Mouse (Mus musculus): Measurements from ENCODE around the gene Hist2h3b. TPM values are rescaled to one million over a fixed set of nuclear protein-coding genes. Genes with fewer than 3 reads are reported as not detected.
"Not testable (repeated sequence)": the region's sequence is repeated elsewhere in the genome, so short reads cannot be mapped to it uniquely, and the experiment has no call there.

Gene Hist2h3b
- polyA plus RNA-seq (2015; fragmentation: Nextera tagmentation; extraction: Ambion mirVana) = 34.6 and 36.5 TPM in 2 replicates

DNA sequence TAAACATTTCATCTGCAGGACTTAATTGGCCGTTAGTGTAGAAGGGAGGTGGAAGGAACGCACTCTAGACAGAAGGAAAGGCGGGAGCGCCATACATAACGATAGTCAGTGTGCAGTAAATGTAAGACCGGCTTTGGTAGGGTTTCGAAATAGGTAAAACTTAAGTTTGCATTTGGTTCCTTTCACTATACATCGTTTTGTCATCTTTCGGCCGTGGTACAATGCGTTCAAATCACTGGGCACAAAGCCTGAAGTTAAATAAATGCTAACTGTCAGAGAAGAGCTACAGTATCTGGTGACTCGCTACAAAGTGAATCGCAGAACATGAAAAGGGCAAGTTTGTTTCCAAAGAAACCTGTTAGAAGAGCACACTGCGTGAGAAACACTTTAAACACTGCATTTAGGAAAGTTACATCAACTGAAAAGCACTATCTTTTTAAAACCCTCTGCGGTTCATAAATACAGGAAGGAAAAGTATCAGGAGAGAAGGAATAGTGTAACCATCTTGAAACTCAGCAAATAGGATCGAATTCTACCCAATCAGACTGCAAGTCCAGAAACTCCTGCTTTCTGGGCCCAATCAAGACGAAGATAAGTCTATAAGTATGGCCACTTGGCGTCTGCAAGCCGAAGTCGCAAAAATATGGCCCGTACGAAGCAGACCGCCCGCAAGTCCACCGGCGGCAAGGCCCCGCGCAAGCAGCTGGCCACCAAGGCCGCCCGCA lies at the start of gene Hist2h3b:
Hist2h3b (plus strand) TSS at position 604 of the 725 bp plus-strand sequence.
- WGBS = 16% methylated on average over 28 of the region's 30 CpGs
- peak within 1 kb of the TSS; percentile 64 for H3K9ac ChIP-seq (ENCODE audit: low read depth, low read length)
- TF ChIP-seq CTCF (IDR thresholded peaks at IDR 0.05; ENCODE audit: low read depth) = no peak
- no peaks in the 10 kb centered on the region for H3K36me3 ChIP-seq (ENCODE audit: insufficient read depth, low read length)
- H3K9me3 ChIP-seq (replicated peaks; ENCODE audit: low read length) = no peaks in the 10 kb centered on the region
- H3K27me3 ChIP-seq (ENCODE audit: insufficient read depth, low read length) = no peaks in the 10 kb centered on the region
- DNase-seq (ENCODE audit: low spot score) (peak; percentile 98), ATAC-seq (replicated peaks; ENCODE audit: low FRiP score, low read depth) (peak; percentile 68)
- peak within 1 kb of the TSS; percentile 93 for H3K27ac ChIP-seq
- H3K4me3 ChIP-seq (replicated peaks; ENCODE audit: low read depth, low read length) = peak within 1 kb of the TSS; percentile 54
- peaks cover 11% of the 10 kb centered on the region for H3K4me1 ChIP-seq (replicated peaks; ENCODE audit: insufficient read depth, low read length)
- peak within 1 kb of the TSS; percentile 85 for H3K4me2 ChIP-seq (ENCODE audit: low read length)

DNA sequence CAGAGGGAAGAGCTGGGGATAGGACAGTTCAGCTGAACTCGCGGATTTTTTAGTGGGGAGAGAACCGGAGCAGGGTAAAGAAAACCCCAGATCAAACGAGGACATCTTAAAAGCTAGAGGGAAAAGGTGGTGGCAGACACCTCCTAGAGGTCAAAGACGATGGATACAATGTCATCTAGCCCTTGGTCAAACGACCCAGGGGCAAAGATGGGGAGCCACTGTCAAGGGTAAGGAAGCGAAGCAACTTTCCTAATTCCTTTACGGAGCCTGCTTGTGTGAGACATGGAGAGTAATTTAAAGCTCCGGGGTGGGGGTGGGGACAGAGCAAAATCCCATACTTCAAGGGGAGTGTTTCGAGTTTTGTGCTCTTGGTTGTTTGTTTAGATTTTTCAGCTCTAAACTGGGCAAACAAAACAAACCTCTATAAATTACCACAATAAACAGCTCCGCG lies 49.2 kb upstream of the Hist2h3b start:
- Histone ChIP-seq H3K27me3 (ENCODE audit: insufficient read depth, low read length) (no peaks in the 10 kb centered on the region), H3K27ac (peak overlapping the region; percentile 99), H3K9me3 (replicated peaks; ENCODE audit: low read length) (no peaks in the 10 kb centered on the region), H3K9ac (ENCODE audit: low read depth, low read length) (peak overlapping the region; percentile 82), H3K36me3 (ENCODE audit: insufficient read depth, low read length) (no peaks in the 10 kb centered on the region), H3K4me1 (replicated peaks; ENCODE audit: insufficient read depth, low read length) (peaks cover 23% of the 10 kb centered on the region), H3K4me2 (ENCODE audit: low read length) (peak overlapping the region; percentile 60), H3K4me3 (replicated peaks; ENCODE audit: low read depth, low read length) (peak overlapping the region; percentile 69)
- no peak for DNase-seq (ENCODE audit: low spot score)
- under 1% methylated on average over 12 of the region's 12 CpGs for WGBS
- TF ChIP-seq CTCF (IDR thresholded peaks at IDR 0.05; ENCODE audit: low read depth) = no peak
- peak; percentile 9 for ATAC-seq (replicated peaks; ENCODE audit: low FRiP score, low read depth)

DNA sequence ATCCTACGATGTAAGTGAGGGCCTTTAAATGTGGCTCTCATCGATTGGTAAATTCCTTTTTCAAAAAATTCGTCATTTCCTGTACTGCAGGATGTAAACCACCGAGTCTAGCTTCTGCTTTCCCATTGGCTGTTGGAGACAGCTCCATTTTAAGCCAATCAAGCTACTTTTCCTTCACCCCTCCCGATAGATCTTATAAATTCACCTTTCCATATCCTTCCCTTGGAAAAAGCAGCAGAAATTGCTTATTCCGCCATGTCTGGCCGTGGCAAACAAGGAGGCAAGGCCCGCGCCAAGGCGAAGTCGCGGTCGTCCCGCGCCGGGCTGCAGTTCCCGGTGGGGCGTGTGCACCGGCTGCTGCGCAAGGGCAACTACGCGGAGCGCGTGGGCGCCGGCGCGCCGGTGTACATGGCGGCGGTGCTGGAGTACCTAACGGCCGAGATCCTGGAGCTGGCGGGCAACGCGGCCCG lies 48.8 kb upstream of the Hist2h3b start, which contains the start of the genes Bola1 and Hist2h2ab:
Bola1 (minus strand) TSS at position 49 of the 470 bp plus-strand sequence.
Hist2h2ab (plus strand) TSS at position 205 of the 470 bp plus-strand sequence.
- WGBS = under 1% methylated on average over 36 of the region's 37 CpGs
- DNase-seq (ENCODE audit: low spot score) = peak; percentile 98
- Histone ChIP-seq H3K4me3 (replicated peaks; ENCODE audit: low read depth, low read length) (peak within 1 kb of the TSS; percentile 69), H3K4me1 (replicated peaks; ENCODE audit: insufficient read depth, low read length) (peaks cover 25% of the 10 kb centered on the region), H3K9me3 (replicated peaks; ENCODE audit: low read length) (no peaks in the 10 kb centered on the region), H3K36me3 (ENCODE audit: insufficient read depth, low read length) (no peaks in the 10 kb centered on the region), H3K9ac (ENCODE audit: low read depth, low read length) (peak within 1 kb of the TSS; percentile 82), H3K4me2 (ENCODE audit: low read length) (peak within 1 kb of the TSS; percentile 60), H3K27me3 (ENCODE audit: insufficient read depth, low read length) (no peaks in the 10 kb centered on the region), H3K27ac (peak within 1 kb of the TSS; percentile 99)
- peak; percentile 72 for ATAC-seq (replicated peaks; ENCODE audit: low FRiP score, low read depth)
- no peak for TF ChIP-seq CTCF (IDR thresholded peaks at IDR 0.05; ENCODE audit: low read depth)

DNA sequence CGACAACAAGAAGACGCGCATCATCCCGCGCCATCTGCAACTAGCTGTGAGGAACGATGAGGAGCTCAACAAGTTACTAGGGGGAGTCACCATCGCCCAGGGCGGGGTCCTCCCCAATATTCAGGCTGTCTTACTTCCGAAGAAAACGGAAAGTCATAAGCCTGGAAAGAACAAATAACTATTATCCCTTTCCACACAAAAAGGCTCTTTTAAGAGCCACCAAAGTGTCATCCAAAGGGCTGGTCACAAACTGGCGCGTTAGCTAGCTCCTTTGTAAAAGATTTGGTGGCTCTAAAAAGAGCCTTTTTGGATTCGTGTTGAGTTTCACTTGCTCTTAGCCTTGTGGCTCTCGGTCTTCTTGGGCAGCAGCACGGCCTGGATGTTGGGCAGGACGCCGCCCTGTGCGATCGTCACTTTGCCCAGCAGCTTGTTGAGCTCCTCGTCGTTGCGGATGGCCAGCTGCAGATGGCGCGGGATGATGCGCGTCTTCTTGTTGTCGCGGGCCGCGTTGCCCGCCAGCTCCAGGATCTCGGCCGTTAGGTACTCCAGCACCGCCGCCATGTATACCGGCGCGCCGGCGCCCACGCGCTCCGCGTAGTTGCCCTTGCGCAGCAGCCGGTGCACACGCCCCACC lies 48.2 kb upstream of the Hist2h3b start:
- Histone ChIP-seq H3K4me2 (ENCODE audit: low read length) (peak overlapping the region; percentile 60), H3K4me3 (replicated peaks; ENCODE audit: low read depth, low read length) (peak overlapping the region; percentile 69), H3K27ac (peak overlapping the region; percentile 99), H3K9ac (ENCODE audit: low read depth, low read length) (peak overlapping the region; percentile 82), H3K4me1 (replicated peaks; ENCODE audit: insufficient read depth, low read length) (peaks cover 26% of the 10 kb centered on the region)
- not testable (repeated sequence) for H3K36me3 ChIP-seq (ENCODE audit: insufficient read depth, low read length); H3K9me3 ChIP-seq (replicated peaks; ENCODE audit: low read length); H3K27me3 ChIP-seq (ENCODE audit: insufficient read depth, low read length); ATAC-seq (replicated peaks; ENCODE audit: low FRiP score, low read depth)
- peak; percentile 41 for DNase-seq (ENCODE audit: low spot score)
- WGBS = under 1% methylated on average over 26 of the region's 47 CpGs

DNA sequence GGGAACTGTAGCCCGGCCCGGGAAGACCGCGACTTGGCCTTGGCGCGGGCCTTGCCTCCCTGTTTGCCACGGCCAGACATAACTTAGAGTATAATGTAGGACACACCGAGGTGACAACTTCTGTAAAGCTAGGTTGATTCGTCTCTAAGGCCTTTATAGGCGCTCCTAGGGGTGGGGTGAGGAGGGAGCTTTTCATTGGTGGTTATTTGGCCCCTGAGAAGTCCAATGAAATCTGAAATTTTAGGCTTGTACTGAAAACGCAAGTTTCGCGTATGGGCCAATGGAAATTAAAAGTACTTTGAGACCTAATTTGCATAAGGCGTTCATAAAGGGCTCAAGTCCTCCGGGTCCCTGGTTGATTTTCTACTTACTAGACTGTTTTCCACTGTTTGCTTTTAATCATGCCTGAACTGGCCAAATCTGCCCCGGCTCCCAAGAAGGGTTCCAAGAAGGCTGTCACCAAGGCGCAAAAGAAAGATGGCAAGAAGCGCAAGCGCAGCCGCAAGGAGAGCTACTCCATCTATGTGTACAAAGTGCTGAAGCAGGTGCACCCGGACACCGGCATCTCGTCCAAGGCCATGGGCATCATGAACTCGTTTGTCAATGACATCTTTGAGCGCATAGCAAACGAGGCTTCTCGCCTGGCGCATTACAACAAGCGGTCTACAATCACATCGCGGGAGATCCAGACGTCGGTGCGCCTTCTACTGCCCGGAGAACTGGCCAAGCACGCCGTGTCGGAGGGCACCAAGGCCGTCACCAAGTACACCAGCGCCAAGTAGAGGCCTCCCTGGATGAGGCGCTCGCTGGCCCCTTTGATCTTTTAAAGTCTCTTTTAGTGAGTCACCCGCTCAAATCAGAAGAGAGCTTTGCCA lies 47.5 kb upstream of the Hist2h3b start, which contains the start of the genes Hist2h2ac and Hist2h2be:
Hist2h2ac (minus strand) TSS at position 116 of the 875 bp plus-strand sequence.
Hist2h2be (plus strand) TSS at position 355 of the 875 bp plus-strand sequence.
- H3K4me1 ChIP-seq (replicated peaks; ENCODE audit: insufficient read depth, low read length) = peaks cover 33% of the 10 kb centered on the region
- H3K9ac ChIP-seq (ENCODE audit: low read depth, low read length) = peak within 1 kb of the TSS; percentile 82
- DNase-seq (ENCODE audit: low spot score) (peak; percentile 98), ATAC-seq (replicated peaks; ENCODE audit: low FRiP score, low read depth) (peak; percentile 91)
- H3K27ac ChIP-seq = peak within 1 kb of the TSS; percentile 99
- peak within 1 kb of the TSS; percentile 69 for H3K4me3 ChIP-seq (replicated peaks; ENCODE audit: low read depth, low read length)
- no peaks in the 10 kb centered on the region for H3K27me3 ChIP-seq (ENCODE audit: insufficient read depth, low read length)
- H3K9me3 ChIP-seq (replicated peaks; ENCODE audit: low read length) = no peaks in the 10 kb centered on the region
- TF ChIP-seq CTCF (IDR thresholded peaks at IDR 0.05; ENCODE audit: low read depth) = no peak
- under 1% methylated on average over 43 of the region's 43 CpGs for WGBS
- H3K4me2 ChIP-seq (ENCODE audit: low read length) = peak within 1 kb of the TSS; percentile 60
- no peaks in the 10 kb centered on the region for H3K36me3 ChIP-seq (ENCODE audit: insufficient read depth, low read length)

Data from kidney, postnatal 0 days (tissue).